Mouse (Mus musculus) ES-Bruce4 (cell line): Measurements from ENCODE around the gene Nrp1.

Experiments used
- CTCF ChIP-seq: IDR thresholded peaks from one replicate; pipeline ENCODE4 v1.8.1; 2011; ENCODE audit warnings: low read depth, low read length
- EP300 ChIP-seq: IDR thresholded peaks from 2 replicates; pipeline ENCODE4 v1.6.1; 2011; ENCODE audit warnings: low read depth, low read length; ENCODE audit not compliant: insufficient read depth
- POLR2A ChIP-seq: IDR thresholded peaks from one replicate; pipeline ENCODE4 v1.8.1; 2011; ENCODE audit warnings: low read length; ENCODE audit not compliant: insufficient read depth

DNA sequence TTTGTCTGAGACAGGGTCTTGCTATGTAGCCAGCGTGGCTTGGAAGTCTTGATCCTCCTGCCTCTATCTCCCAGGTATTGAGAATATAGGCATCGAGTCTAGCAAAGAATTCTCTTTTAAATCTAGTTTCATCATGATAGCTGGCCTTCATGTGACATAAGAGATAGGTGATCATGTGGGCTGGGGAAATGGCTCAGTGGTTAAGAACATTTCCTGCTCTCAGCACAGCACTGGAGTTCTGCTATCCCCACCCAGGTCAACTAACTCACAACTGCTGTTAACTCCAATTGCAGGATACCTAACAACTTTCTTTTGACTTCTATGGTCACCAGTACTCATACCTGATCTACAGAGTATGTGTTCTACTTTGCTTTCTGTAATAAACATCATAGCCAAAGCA is 37.6 kb upstream of the Nrp1 start:
- TF ChIP-seq CTCF (no peak), POLR2A (no peak), EP300 (no peak)
